Mouse (Mus musculus) heart, adult 2 months (tissue): Measurements from ENCODE around the gene Slc27a1. TPM values are rescaled to one million over a fixed set of nuclear protein-coding genes. Genes with fewer than 3 reads are reported as not detected.

ENCODE experiments used
- DNase-seq, 2 experiments: peaks; one replicate each; pipeline ENCODE4 v3.0.0; 2021
- H3K27ac ChIP-seq: fragments of 200-600 bp; 2 replicates; pipeline ENCODE4 v1.8.1; 2022
- H3K27me3 ChIP-seq: fragments of 200-500 bp; 2 replicates; pipeline ENCODE4 v1.6.1; 2012; ENCODE audit warnings: mild to moderate bottlenecking, low read length, inconsistent platforms, mixed read lengths; ENCODE audit not compliant: control insufficient read depth, insufficient read depth
- H3K36me3 ChIP-seq: fragments of 200-500 bp; 2 replicates; pipeline ENCODE4 v1.6.1; 2012; ENCODE audit warnings: low read length, inconsistent platforms; ENCODE audit not compliant: control insufficient read depth, insufficient read depth
- H3K4me1 ChIP-seq: fragments of 200-500 bp; 2 replicates; pipeline ENCODE4 v1.6.1; 2011; ENCODE audit warnings: low read length; ENCODE audit not compliant: control insufficient read depth, insufficient read depth
- H3K4me3 ChIP-seq: fragments of 200-600 bp; 2 replicates; pipeline ENCODE4 v1.8.1; 2022
- H3K79me2 ChIP-seq: fragments of 200-500 bp; replicated peaks from 2 replicates; pipeline ENCODE4 v1.6.1; 2012; ENCODE audit warnings: mild to moderate bottlenecking, inconsistent platforms, low read length, moderate library complexity, mixed read lengths; ENCODE audit not compliant: control insufficient read depth, insufficient read depth
- H3K9ac ChIP-seq: fragments of 200-500 bp; 2 replicates; pipeline ENCODE4 v1.6.1; 2012; ENCODE audit warnings: low read depth, mild to moderate bottlenecking, control low read depth, inconsistent platforms, low read length, mixed read lengths
- CTCF ChIP-seq: fragments of 200-600 bp; IDR thresholded peaks from 2 replicates; pipeline ENCODE4 v1.8.1; 2022; ENCODE audit warnings: antibody characterized with exemption, mild to moderate bottlenecking, moderate library complexity
- EP300 ChIP-seq: fragments of 200-500 bp; IDR thresholded peaks from 2 replicates; pipeline ENCODE4 v1.6.1; 2011; ENCODE audit warnings: low read depth, low read length, control low read depth; ENCODE audit not compliant: insufficient read depth
- POLR2A ChIP-seq: fragments of 200-500 bp; IDR thresholded peaks from 2 replicates; pipeline ENCODE4 v1.6.1; 2011; ENCODE audit warnings: mild to moderate bottlenecking, low read depth, low read length, control low read depth; ENCODE audit not compliant: insufficient read depth
- WGBS: fragments of 180-500 bp; shearing (Covaris S2); methylation state at CpG from one replicate; pipeline ENCODE4 v1.1.7; 2018; 5-methylcytosine and 5-hydroxymethylcytosine counted together
- intact Hi-C: fragments of 180-260 bp; cut with DNase I; formaldehyde crosslinking; loops from one replicate; pipeline ENCODE4 v1.15.1; 2025
- polyA plus RNA-seq: library from polyadenylated mRNA; depleted of rRNA; stranded (reverse); fragments of >200 nt; gene quantifications from 2 replicates; pipeline ENCODE4 v1.2.3, GENCODE M21; 2012
- total RNA-seq, 2 experiments: library from RNA; stranded (reverse); gene quantifications; 2 replicates each; pipeline ENCODE4 v1.2.3; 2021

Slc27a1 gene
- total and polyA plus RNA-seq, 3 experiments, result 159 to 227 (median 191) TPM

- peak within 1 kb of the TSS; percentile 86 for H3K9ac ChIP-seq
- H3K4me3 ChIP-seq, result peak within 1 kb of the TSS; percentile 95
- no peaks in the 10 kb centered on the region for H3K27me3 ChIP-seq
- intact Hi-C loops, result loop anchor here (1.0 to 5.0 kb wide), 3 partner anchors 18 to 51 kb away; partner anchors contain the start of gene Pgls
- H3K79me2 ChIP-seq, result no peaks in the 10 kb centered on the region
- H3K4me1 ChIP-seq, result peaks cover 8% of the 10 kb centered on the region
- H3K36me3 ChIP-seq, result no peaks in the 10 kb centered on the region
- DNase-seq, result peak; percentile 96 to 99
- TF ChIP-seq POLR2A, result peak; percentile 65
- 0 out of 2 replicates have a peak, but pooled peaks have one; percentile 42 for TF ChIP-seq EP300
- peak; percentile 60 for TF ChIP-seq CTCF
- WGBS, result under 1% methylated on average over 81 of the region's 82 CpGs
- H3K27ac ChIP-seq, result peak within 1 kb of the TSS; percentile 94
Observed at GRCm38 (mm10) chr8:71610822-71611651, 42.4 kb downstream of the Slc27a1 start, which contains the start of gene Colgalt1. Gene Colgalt1, plus strand, starts transcription at chr8:71610998.

GRCm38 (mm10) chr8:71612141-71612540 lies 43.5 kb downstream of the Slc27a1 start:
- DNase-seq, result no peak
- intact Hi-C loops, result loop anchor here (1.0 to 5.0 kb wide), 2 partner anchors 9 to 50 kb away; no protein-coding TSS in a partner anchor
- no peak overlapping the region for H3K27ac ChIP-seq
- H3K9ac ChIP-seq, result peak overlapping the region; percentile 86
- H3K4me1 ChIP-seq, result peaks cover 8% of the 10 kb centered on the region
- 35% methylated on average over 5 of the region's 5 CpGs for WGBS
- TF ChIP-seq POLR2A (no peak), EP300 (no peak), CTCF (no peak)
- H3K36me3 ChIP-seq, result no peaks in the 10 kb centered on the region
- peak overlapping the region; percentile 95 for H3K4me3 ChIP-seq
- no peaks in the 10 kb centered on the region for H3K27me3 ChIP-seq
- H3K79me2 ChIP-seq, result no peaks in the 10 kb centered on the region

GRCm38 (mm10) chr8:71613418-71613817 lies 44.7 kb downstream of the Slc27a1 start:
- 37% methylated on average over 4 of the region's 4 CpGs for WGBS
- H3K4me1 ChIP-seq, result peaks cover 8% of the 10 kb centered on the region
- intact Hi-C loops, result loop anchor here (5.0 kb wide), 1 partner anchor 49 kb away; no protein-coding TSS in a partner anchor
- no peaks in the 10 kb centered on the region for H3K79me2 ChIP-seq
- H3K4me3 ChIP-seq, result no peak overlapping the region
- no peak for TF ChIP-seq POLR2A
- no peak for TF ChIP-seq EP300
- TF ChIP-seq CTCF, result no peak
- peak in 1 of 2 experiments; percentile 28 for DNase-seq
- H3K27me3 ChIP-seq, result no peaks in the 10 kb centered on the region
- H3K9ac ChIP-seq, result no peak overlapping the region
- H3K36me3 ChIP-seq, result no peaks in the 10 kb centered on the region
- no peak overlapping the region; the same call in 1 of the 2 replicates for H3K27ac ChIP-seq

GRCm38 (mm10) chr8:71619786-71620185 lies 51.1 kb downstream of the Slc27a1 start:
- no peak overlapping the region for H3K27ac ChIP-seq
- 0 out of 2 replicates have a peak, but pooled peaks cover 2% of the 10 kb centered on the region for H3K79me2 ChIP-seq
- H3K4me1 ChIP-seq, result no peaks in the 10 kb centered on the region
- 99% methylated on average over 2 of the region's 2 CpGs for WGBS
- TF ChIP-seq CTCF, result no peak
- no peak for TF ChIP-seq EP300
- TF ChIP-seq POLR2A, result no peak
- H3K9ac ChIP-seq, result no peak overlapping the region
- intact Hi-C loops, result no loop called here
- no peaks in the 10 kb centered on the region for H3K27me3 ChIP-seq
- no peaks in the 10 kb centered on the region for H3K36me3 ChIP-seq
- H3K4me3 ChIP-seq, result no peak overlapping the region
- DNase-seq, result no peak

- Histone ChIP-seq H3K27me3 (no peaks in the 10 kb centered on the region), H3K27ac (no peak overlapping the region), H3K36me3 (no peaks in the 10 kb centered on the region), H3K79me2 (no peaks in the 10 kb centered on the region), H3K4me1 (peaks cover 4% of the 10 kb centered on the region), H3K4me3 (no peak overlapping the region), H3K9ac (no peak overlapping the region)
- no peak for DNase-seq
- intact Hi-C loops, result no loop called here
- 73% methylated on average over 1 of the region's 1 CpGs for WGBS
- TF ChIP-seq CTCF (no peak), EP300 (no peak), POLR2A (no peak)
Observed at GRCm38 (mm10) chr8:71625088-71625487, 56.4 kb downstream of the Slc27a1 start.

GRCm38 (mm10) chr8:71626753-71627152 lies 58.1 kb downstream of the Slc27a1 start:
- no peaks in the 10 kb centered on the region for H3K36me3 ChIP-seq
- no peak overlapping the region for H3K4me3 ChIP-seq
- no peaks in the 10 kb centered on the region for H3K79me2 ChIP-seq
- no peak for DNase-seq
- H3K27ac ChIP-seq, result no peak overlapping the region; the same call in 1 of the 2 replicates
- 90% methylated on average over 9 of the region's 9 CpGs for WGBS
- peaks cover 4% of the 10 kb centered on the region for H3K4me1 ChIP-seq
- no peak for TF ChIP-seq EP300
- TF ChIP-seq POLR2A, result no peak
- no peak for TF ChIP-seq CTCF
- intact Hi-C loops, result no loop called here
- no peaks in the 10 kb centered on the region for H3K27me3 ChIP-seq
- H3K9ac ChIP-seq, result no peak overlapping the region
